Mouse (Mus musculus) embryonic fibroblast, embryonic 13.5 days (primary cell): Measurements from ENCODE around the gene Pdgfc. TPM values are rescaled to one million over a fixed set of nuclear protein-coding genes. Genes with fewer than 3 reads are reported as not detected.
"Not testable (repeated sequence)": the region's sequence is repeated elsewhere in the genome, so short reads cannot be mapped to it uniquely, and the experiment has no call there.

ENCODE experiments used
- H3K27ac ChIP-seq: 2 replicates; pipeline ENCODE4 v1.5.1; 2012; ENCODE audit warnings: low read length, control low read depth, inconsistent platforms; ENCODE audit not compliant: insufficient read depth
- H3K4me1 ChIP-seq: 2 replicates; pipeline ENCODE4 v1.6.1; 2011; ENCODE audit warnings: low read length; ENCODE audit not compliant: control insufficient read depth, insufficient read depth
- H3K4me3 ChIP-seq: 2 replicates; pipeline ENCODE4 v1.5.1; 2011; ENCODE audit warnings: mild to moderate bottlenecking, control low read depth, low read length; ENCODE audit not compliant: insufficient read depth
- CTCF ChIP-seq: IDR thresholded peaks from 2 replicates; pipeline ENCODE4 v1.5.1; 2011; ENCODE audit warnings: mild to moderate bottlenecking, control low read depth, low read length, moderate library complexity, borderline replicate concordance; ENCODE audit not compliant: insufficient read depth
- POLR2A ChIP-seq: IDR thresholded peaks from 2 replicates; pipeline ENCODE4 v1.6.1; 2011; ENCODE audit warnings: low read depth, mild to moderate bottlenecking, control low read depth, low read length, moderate library complexity
- polyA plus RNA-seq: library from polyadenylated mRNA; stranded (reverse); fragments of >200 nt; gene quantifications from 2 replicates; pipeline ENCODE4 v1.2.4, GENCODE M21; 2011; ENCODE audit warnings: low read depth; ENCODE audit not compliant: missing spikeins, insufficient read length

Gene Pdgfc
- polyA plus RNA-seq, 1 experiment = 68.1 TPM

- no peak for TF ChIP-seq CTCF
- no peak for TF ChIP-seq POLR2A
- H3K4me3 ChIP-seq = no peak overlapping the region
- peaks cover 3% of the 10 kb centered on the region for H3K4me1 ChIP-seq
- H3K27ac ChIP-seq = 0 out of 2 replicates have a peak overlapping the region, but pooled peaks have one; percentile 1
Measured at GRCm38 (mm10) chr3:81101136-81101535, 64.9 kb downstream of the Pdgfc start.

DNA sequence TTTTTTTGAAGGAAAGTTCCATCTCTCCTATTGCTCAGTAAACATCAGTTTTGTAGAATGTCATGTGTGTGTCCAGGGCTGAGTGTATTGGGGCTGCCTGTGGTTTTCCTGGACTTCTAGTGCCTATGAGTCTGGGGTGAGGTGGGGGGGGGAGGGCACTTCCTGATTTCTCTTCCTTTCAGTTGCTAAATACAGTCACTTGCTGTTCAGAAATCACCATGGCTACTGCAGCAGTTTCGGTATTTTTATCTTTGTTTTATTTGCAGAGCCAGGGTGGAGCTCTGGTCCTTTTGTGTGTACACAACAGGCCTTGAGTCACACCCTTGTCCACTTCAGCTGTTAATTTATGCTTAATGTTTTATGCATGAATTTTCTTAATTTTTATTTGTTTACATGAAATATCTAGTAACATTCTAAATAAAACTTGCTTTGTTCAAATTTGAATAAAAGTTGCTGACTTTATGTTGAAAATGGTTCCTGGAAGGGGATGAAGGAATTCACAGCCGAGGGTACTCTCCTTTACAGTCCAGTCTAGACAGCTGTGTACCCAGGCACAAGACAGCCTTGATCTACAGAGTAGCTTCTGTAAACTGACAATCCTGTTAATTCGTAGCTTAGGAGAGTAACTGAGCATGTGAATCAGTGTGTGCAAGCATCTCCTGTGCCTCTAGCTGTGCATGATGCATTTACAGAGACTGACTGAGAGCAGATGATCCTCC lies 66.1 kb downstream of the Pdgfc start:
- H3K27ac ChIP-seq = no peak overlapping the region
- H3K4me3 ChIP-seq = no peak overlapping the region
- no peak for TF ChIP-seq CTCF
- TF ChIP-seq POLR2A = no peak
- H3K4me1 ChIP-seq = peaks cover 5% of the 10 kb centered on the region

DNA sequence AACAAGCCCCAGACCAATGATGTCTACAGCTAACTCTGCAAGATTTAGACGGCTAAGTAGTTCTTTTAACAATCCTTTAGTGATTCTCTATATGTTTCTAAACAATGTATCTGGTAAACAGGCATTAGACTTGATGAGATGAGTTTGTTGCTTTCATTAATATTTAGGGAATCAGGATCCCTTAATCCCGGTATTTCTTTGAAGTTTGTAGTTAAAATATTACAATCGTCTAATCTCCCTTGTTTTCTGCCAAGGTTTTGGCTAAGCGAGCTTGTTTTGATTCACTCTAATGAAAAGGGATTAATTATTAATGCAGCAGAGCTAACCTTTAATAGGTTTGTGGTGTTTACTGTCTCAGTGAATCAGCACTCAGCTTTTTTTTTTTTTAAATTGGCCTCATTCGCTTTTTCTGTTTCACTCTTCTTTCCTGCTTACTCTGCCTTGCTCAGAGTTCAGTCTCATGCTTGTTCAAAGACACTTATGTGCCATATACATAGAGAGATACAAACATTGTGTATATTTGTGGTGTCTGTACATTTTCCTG lies 66.7 kb downstream of the Pdgfc start:
- no peak overlapping the region for H3K27ac ChIP-seq

DNA sequence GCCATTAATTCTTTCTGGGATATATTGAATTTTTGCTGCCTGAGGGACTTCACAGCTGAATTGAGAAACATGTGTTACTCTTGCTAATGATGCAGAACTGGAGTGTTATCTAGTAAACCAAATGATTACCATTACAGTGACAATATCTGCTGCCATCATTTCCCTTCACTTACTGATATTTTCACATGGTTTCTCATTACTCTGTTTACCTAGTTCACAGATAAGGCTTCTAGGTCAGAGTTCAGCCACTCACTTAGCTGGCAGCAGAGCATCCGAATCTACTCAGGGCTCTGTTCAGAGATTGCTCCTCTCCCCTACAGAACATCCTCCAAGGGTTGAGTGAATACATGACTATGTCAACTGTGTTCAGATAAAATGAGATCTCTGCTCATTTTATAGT lies 71.3 kb downstream of the Pdgfc start:
- H3K4me1 ChIP-seq = peaks cover 5% of the 10 kb centered on the region; the same call in 1 of the 2 replicates
- no peak overlapping the region for H3K27ac ChIP-seq
- no peak for TF ChIP-seq POLR2A
- TF ChIP-seq CTCF = no peak
- H3K4me3 ChIP-seq = no peak overlapping the region

More for the DNA sequence above, 66.7 kb downstream of the Pdgfc start:
- no peak overlapping the region for H3K4me3 ChIP-seq
- peaks cover 5% of the 10 kb centered on the region for H3K4me1 ChIP-seq
- TF ChIP-seq CTCF = no peak

- no peak for TF ChIP-seq POLR2A
- TF ChIP-seq CTCF = no peak
- Histone ChIP-seq H3K4me3 (no peak overlapping the region), H3K27ac (no peak overlapping the region)
Measured at GRCm38 (mm10) chr3:81110968-81111367, 74.8 kb downstream of the Pdgfc start.

GRCm38 (mm10) chr3:81112892-81113291 lies 76.7 kb downstream of the Pdgfc start:
- H3K4me3 ChIP-seq = no peak overlapping the region
- no peaks in the 10 kb centered on the region for H3K4me1 ChIP-seq
- TF ChIP-seq POLR2A (no peak), CTCF (no peak)
- no peak overlapping the region for H3K27ac ChIP-seq

More at GRCm38 (mm10) chr3:81110968-81111367, 74.8 kb downstream of the Pdgfc start:
- H3K4me1 ChIP-seq = 0 out of 2 replicates have a peak, but pooled peaks cover 3% of the 10 kb centered on the region

GRCm38 (mm10) chr3:81120664-81121063 lies 84.4 kb downstream of the Pdgfc start:
- TF ChIP-seq CTCF (no peak), POLR2A (no peak)
- Histone ChIP-seq H3K27ac (no peak overlapping the region), H3K4me3 (no peak overlapping the region), H3K4me1 (no peaks in the 10 kb centered on the region)

DNA sequence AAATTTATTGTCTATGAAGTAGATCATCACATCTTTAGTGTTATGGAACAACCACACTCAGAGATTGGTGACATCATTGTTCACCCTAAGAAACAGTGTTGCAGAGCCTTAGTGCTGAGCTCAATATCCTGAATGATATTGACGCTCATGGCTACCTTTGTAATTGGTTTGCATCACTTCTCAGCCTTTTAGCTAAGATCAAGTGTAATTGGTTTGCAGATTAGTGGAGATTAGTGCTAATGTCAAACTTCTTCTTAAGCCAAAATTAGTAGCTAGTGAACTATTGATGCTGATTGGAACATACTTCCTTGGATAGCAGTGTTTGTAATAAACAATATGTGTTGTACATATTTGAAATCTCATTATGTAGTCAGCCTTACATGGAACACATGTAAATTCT lies 85.5 kb downstream of the Pdgfc start:
- no peak for TF ChIP-seq POLR2A
- no peak for TF ChIP-seq CTCF
- Histone ChIP-seq H3K4me3 (no peak overlapping the region), H3K4me1 (no peaks in the 10 kb centered on the region), H3K27ac (no peak overlapping the region)

DNA sequence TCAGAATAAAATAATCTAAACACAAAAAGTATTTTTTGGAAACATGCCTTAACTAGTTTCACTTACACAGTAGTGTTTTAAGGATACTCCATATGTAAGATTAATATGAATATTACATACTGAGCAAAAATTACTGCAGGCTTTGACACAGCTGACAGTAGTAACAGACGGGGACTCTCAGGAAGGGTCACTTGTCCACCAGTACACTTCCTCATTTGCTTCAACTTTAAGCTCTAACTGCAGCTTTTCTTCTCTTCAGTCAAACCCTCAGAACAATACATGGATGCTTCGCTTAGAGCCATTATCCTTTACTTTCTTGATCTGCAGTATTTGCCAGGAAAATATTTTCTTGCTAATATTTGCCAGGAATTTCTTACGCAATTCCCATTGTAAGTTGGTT lies 87.2 kb downstream of the Pdgfc start:
- no peak for TF ChIP-seq CTCF
- no peak for TF ChIP-seq POLR2A
- H3K4me3 ChIP-seq = no peak overlapping the region
- H3K27ac ChIP-seq = peak overlapping the region; percentile 92
- no peaks in the 10 kb centered on the region for H3K4me1 ChIP-seq

DNA sequence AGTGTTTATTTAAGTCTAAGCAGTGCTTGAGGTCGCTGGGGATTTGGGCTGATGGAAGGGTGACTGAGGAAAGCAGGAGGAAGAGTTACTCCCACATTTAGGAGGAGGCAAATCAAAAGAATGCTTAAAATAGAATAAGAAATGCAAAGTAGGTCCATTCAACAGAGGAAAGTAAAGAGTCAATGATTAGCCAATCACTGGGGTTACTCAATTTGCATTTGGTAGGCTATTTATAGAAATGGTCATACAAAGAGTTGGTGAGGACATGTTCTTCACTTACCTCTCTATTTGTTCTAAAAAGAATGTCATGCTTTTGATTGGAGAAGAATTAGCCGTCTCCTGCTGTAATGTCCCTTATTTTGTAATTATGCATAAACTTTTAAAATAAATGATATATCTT lies 90.8 kb downstream of the Pdgfc start:
- no peak overlapping the region for H3K4me3 ChIP-seq
- no peak overlapping the region for H3K27ac ChIP-seq
- no peak for TF ChIP-seq POLR2A
- TF ChIP-seq CTCF = no peak
- H3K4me1 ChIP-seq = no peaks in the 10 kb centered on the region

DNA sequence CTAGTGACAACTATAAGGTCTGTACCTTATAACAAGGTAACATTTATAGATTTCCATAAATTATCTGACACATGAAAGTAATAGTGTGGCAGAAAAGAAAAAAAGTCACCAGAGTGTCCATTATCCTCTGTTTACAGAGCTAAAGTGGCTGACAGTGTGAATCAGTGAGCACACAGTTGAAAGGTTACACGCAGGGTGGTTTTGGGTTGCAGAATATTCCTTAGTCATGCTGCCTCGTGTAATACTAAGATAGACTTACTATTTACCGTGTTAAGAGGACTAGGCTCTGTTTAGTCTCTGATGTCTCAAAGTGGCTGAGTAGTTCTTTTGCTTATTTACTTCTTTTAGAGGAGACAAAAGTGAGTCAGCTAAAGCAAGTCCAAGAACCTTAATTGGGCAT lies 100.8 kb downstream of the Pdgfc start:
- no peak overlapping the region for H3K4me3 ChIP-seq
- TF ChIP-seq POLR2A = no peak
- no peak for TF ChIP-seq CTCF
- H3K27ac ChIP-seq = no peak overlapping the region
- no peaks in the 10 kb centered on the region for H3K4me1 ChIP-seq

GRCm38 (mm10) chr3:81138030-81138429 lies 101.8 kb downstream of the Pdgfc start:
- not testable (repeated sequence) for H3K4me3 ChIP-seq, H3K27ac ChIP-seq, H3K4me1 ChIP-seq
